Mouse (Mus musculus): ENCODE measurements at regions not wholly inside any gene's neighbourhood (a gene's known extent, or its start where the extent isn't known, plus 50 kb on each side); places are given as distances from the start of the nearest gene placed in this dataset.

- ChIA-PET POLR2A (interaction anchor here in 2 of 4 experiments (0.7 kb wide), 2 partner anchors 120 to 939 kb away, joined by 3 to 6 read pairs; no protein-coding TSS in a partner anchor), CTCF (no interaction called here)
These were observed 1543.4 kb upstream of the Tenm3 start for GRCm38 (mm10) chr8:50387189-50387588.

GRCm38 (mm10) chr8:50383697-50384096, 1539.9 kb upstream of the Tenm3 start:
- ChIA-PET CTCF (no interaction called here), POLR2A (no interaction called here)

- CTCF ChIA-PET, result no interaction called here
- POLR2A ChIA-PET, result no interaction called here
These were observed 1536.0 kb upstream of the Tenm3 start for GRCm38 (mm10) chr8:50379745-50380144.

- POLR2A ChIA-PET, result interaction anchor here in 1 of 4 experiments (0.7 kb wide), 1 partner anchor 51 kb away, joined by 3 read pairs; no protein-coding TSS in a partner anchor
- CTCF ChIA-PET, result no interaction called here
These were observed 1530.0 kb upstream of the Tenm3 start for GRCm38 (mm10) chr8:50373790-50374189.

GRCm38 (mm10) chr8:50326485-50326884, 1482.7 kb upstream of the Tenm3 start:
- CTCF ChIA-PET, result no interaction called here
- POLR2A ChIA-PET, result no interaction called here

- CTCF ChIA-PET, result no interaction called here
- POLR2A ChIA-PET, result no interaction called here
These were observed 1477.7 kb upstream of the Tenm3 start for GRCm38 (mm10) chr8:50321356-50321963.

- POLR2A ChIA-PET, result no interaction called here
- CTCF ChIA-PET, result no interaction called here
These were observed 1472.9 kb upstream of the Tenm3 start for GRCm38 (mm10) chr8:50316641-50317040.

GRCm38 (mm10) chr8:50310308-50310707, 1466.6 kb upstream of the Tenm3 start:
- POLR2A ChIA-PET, result no interaction called here

GRCm38 (mm10) chr8:50300316-50300715, 1456.6 kb upstream of the Tenm3 start:
- ChIA-PET CTCF (interaction anchor here in 1 of 4 experiments (0.6 kb wide), 1 partner anchor 670 kb away, joined by 4 read pairs; no protein-coding TSS in a partner anchor), POLR2A (no interaction called here)

More at GRCm38 (mm10) chr8:50310308-50310707, 1466.6 kb upstream of the Tenm3 start:
- CTCF ChIA-PET, result interaction anchor here in 1 of 4 experiments (0.6 kb wide), 1 partner anchor 15 kb away, joined by 4 read pairs; no protein-coding TSS in a partner anchor

- POLR2A ChIA-PET, result no interaction called here
These were observed 1449.8 kb upstream of the Tenm3 start for GRCm38 (mm10) chr8:50293501-50293900.

GRCm38 (mm10) chr8:50292158-50292557, 1448.4 kb upstream of the Tenm3 start:
- ChIA-PET POLR2A (no interaction called here), CTCF (no interaction called here)

More at GRCm38 (mm10) chr8:50293501-50293900, 1449.8 kb upstream of the Tenm3 start:
- CTCF ChIA-PET, result interaction anchor here in 3 of 4 experiments (0.5 to 1.3 kb wide), 7 partner anchors 8 to 1743 kb away, joined by 3 to 5 read pairs (median 3); no protein-coding TSS in a partner anchor

- CTCF ChIA-PET, result no interaction called here
These were observed 1432.6 kb upstream of the Tenm3 start for GRCm38 (mm10) chr8:50276346-50276745.

GRCm38 (mm10) chr8:50264757-50265156, 1421.0 kb upstream of the Tenm3 start:
- POLR2A ChIA-PET, result interaction anchor here in 1 of 4 experiments (1.0 kb wide), 1 partner anchor 10 kb away, joined by 3 read pairs; no protein-coding TSS in a partner anchor
- CTCF ChIA-PET, result no interaction called here

More at GRCm38 (mm10) chr8:50276346-50276745, 1432.6 kb upstream of the Tenm3 start:
- POLR2A ChIA-PET, result no interaction called here
